Mouse (Mus musculus) layer of hippocampus, postnatal 25 days (tissue): Measurements from ENCODE around the gene Vps25. TPM values are rescaled to one million over a fixed set of nuclear protein-coding genes. Genes with fewer than 3 reads are reported as not detected.
A peak's percentile ranks its signal among the peaks of the same experiment; 100 is the strongest.

ENCODE experiments used
- DNase-seq, 2 experiments: peaks; one replicate each; pipeline ENCODE4 v3.0.0; 2022; ENCODE audit warnings: mixed read lengths in 2 of 2, low spot score in 1 of 2; ENCODE audit errors: extremely low spot score in 1 of 2
- total RNA-seq, 2 experiments: library from RNA; stranded (reverse); gene quantifications; 2 replicates each; pipeline ENCODE4 v1.2.3; 2021

Vps25 gene
- total RNA-seq, 2 experiments from 2014 or later: 70.0 to 75.2 TPM

- DNase-seq: peak in 1 of 2 experiments; percentile 29
These were observed 15.3 kb upstream of the Vps25 start for GRCm38 (mm10) chr11:101238071-101238647.

GRCm38 (mm10) chr11:101245071-101245470 lies 8.4 kb upstream of the Vps25 start:
- no peak for DNase-seq

GRCm38 (mm10) chr11:101245855-101246701 lies 7.4 kb upstream of the Vps25 start, which contains the start of gene Ramp2:
Gene Ramp2, plus strand, starts transcription at chr11:101246028.
- DNase-seq: peak in 1 of 2 experiments; percentile 46

- DNase-seq: no peak
These were observed 6.8 kb upstream of the Vps25 start for GRCm38 (mm10) chr11:101246702-101247012.

- no peak for DNase-seq
These were observed 5.9 kb upstream of the Vps25 start for GRCm38 (mm10) chr11:101247521-101248030.

- peak; percentile 41 to 75 for DNase-seq
These were observed 5.1 kb upstream of the Vps25 start for GRCm38 (mm10) chr11:101248258-101248994.

- no peak for DNase-seq
These were observed 2.5 kb upstream of the Vps25 start for GRCm38 (mm10) chr11:101251031-101251430.

- no peak for DNase-seq
These were observed 566 bp upstream of the Vps25 start for GRCm38 (mm10) chr11:101252941-101253340.

- DNase-seq: no peak
These were observed 2.6 kb downstream of the Vps25 start for GRCm38 (mm10) chr11:101255826-101256775.

GRCm38 (mm10) chr11:101259261-101259712 lies 5.8 kb downstream of the Vps25 start:
- DNase-seq: peak; percentile 42 to 49

- DNase-seq: no peak
These were observed 6.7 kb downstream of the Vps25 start, which contains the start of gene Wnk4 for GRCm38 (mm10) chr11:101259948-101260825. Gene Wnk4, plus strand, starts transcription at chr11:101260567.

- no peak for DNase-seq
These were observed 7.4 kb downstream of the Vps25 start for GRCm38 (mm10) chr11:101260826-101261380.

GRCm38 (mm10) chr11:101262272-101262967 lies 8.9 kb downstream of the Vps25 start:
- DNase-seq: no peak

- DNase-seq: no peak
These were observed 9.9 kb downstream of the Vps25 start for GRCm38 (mm10) chr11:101263138-101263988.

- no peak for DNase-seq
These were observed 10.4 kb downstream of the Vps25 start for GRCm38 (mm10) chr11:101263989-101264280.

GRCm38 (mm10) chr11:101264954-101265471 lies 11.5 kb downstream of the Vps25 start:
- no peak for DNase-seq

- DNase-seq: no peak
These were observed 12.4 kb downstream of the Vps25 start for GRCm38 (mm10) chr11:101265906-101266305.
